ENCODE assay signal across 25 mouse cellular contexts in the genomic region with DNA sequence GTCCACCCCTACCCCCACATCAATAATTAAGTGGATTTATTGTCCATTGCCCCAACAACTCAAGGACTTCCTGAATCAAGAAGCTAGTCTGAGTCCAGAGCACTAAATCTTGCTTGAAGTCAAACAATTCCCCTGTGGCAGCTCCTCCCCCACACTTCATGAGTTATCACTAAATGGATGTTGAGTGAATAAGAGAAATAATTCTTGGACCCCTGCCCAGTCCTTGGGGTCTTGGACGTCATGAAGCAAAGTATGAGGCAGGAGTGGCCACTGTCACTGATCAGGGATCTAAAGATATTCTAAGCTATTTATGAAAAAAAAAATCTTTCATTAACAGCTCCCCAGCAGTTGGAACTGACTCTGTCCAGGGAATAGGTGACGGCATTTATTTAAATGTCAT. TPM values are rescaled to one million over a fixed set of nuclear protein-coding genes. Genes with fewer than 3 reads are reported as not detected.
DNase-seq lines count a peak whose midpoint lies in the region; ATAC-seq and TF ChIP-seq lines count a peak whose summit lies in the region.
"Had no signal": no experiment of that assay in that cellular context is flagged by ENCODE, and none has a peak within 500 bp of the region (broad histone marks: within the 10 kb centered on the region; RNA-seq: fewer than 3 reads in every experiment).

No protein-coding gene starts in this region.

- peak; percentile 75 for DNase-seq in heart, adult 11 months
- no peak for DNase-seq in heart, postnatal 14 days
- DNase-seq in kidney, postnatal 0 days (ENCODE audit: low spot score) = peak; percentile 49
- DNase-seq in kidney, postnatal 14 days = no peak
- DNase-seq in 3T3-L1 (ENCODE audit: low read depth, low spot score) (peak; percentile 12), NIH3T3 (ENCODE audit: low read depth) (peak; percentile 49)
- no peak for DNase-seq in thymus, postnatal 25 days
- DNase-seq: B cell, adult 2 months; cerebellum, adult 11 months; cerebellum, adult 8-10 months; cerebellum, postnatal 14 days; embryo, embryonic 11 days; gastrocnemius, adult 2 months; gastrocnemius, postnatal 25 days; heart, postnatal 4 days had no signal

- no peak overlapping the region for H3K4me3 ChIP-seq in kidney, postnatal 0 days (replicated peaks; ENCODE audit: low read depth, low read length)
- H3K4me3 ChIP-seq: embryonic facial prominence, embryonic 15.5 days; erythroblast, embryonic 14.5 days; forebrain, embryonic 10.5 days; gastrocnemius, adult 2 months; heart, embryonic 13.5 days; hindbrain, embryonic 12.5 days had no signal

- no peak for TF ChIP-seq CTCF in kidney, postnatal 0 days (IDR thresholded peaks at IDR 0.05; ENCODE audit: low read depth)

- 44% methylated on average over 2 of the region's 2 CpGs for WGBS in kidney, postnatal 0 days

- H3K36me3 ChIP-seq in kidney, postnatal 0 days (ENCODE audit: insufficient read depth, low read length) = peaks cover 49% of the 10 kb centered on the region

- no peak overlapping the region for H3K9ac ChIP-seq in kidney, postnatal 0 days (ENCODE audit: low read depth, low read length)
- H3K9ac ChIP-seq: embryonic facial prominence, embryonic 15.5 days; heart, embryonic 13.5 days; hindbrain, embryonic 12.5 days had no signal

- ATAC-seq in kidney, postnatal 0 days (replicated peaks; ENCODE audit: low FRiP score, low read depth) = no peak
- ATAC-seq: CD4-positive, CD25-positive, alpha-beta regulatory T cell, adult 4 months; forebrain, embryonic 14.5 days; hindbrain, embryonic 16.5 days; inflammation-experienced regulatory T-cells, adult 6 months had no signal

- no peaks in the 10 kb centered on the region for H3K9me3 ChIP-seq in kidney, postnatal 0 days (replicated peaks; ENCODE audit: low read length)
- H3K9me3 ChIP-seq: embryonic facial prominence, embryonic 15.5 days; forebrain, embryonic 10.5 days; G1E; heart, embryonic 13.5 days; hindbrain, embryonic 12.5 days had no signal

- no peak overlapping the region for H3K27ac ChIP-seq in kidney, postnatal 0 days
- H3K27ac ChIP-seq: embryonic facial prominence, embryonic 15.5 days; forebrain, embryonic 10.5 days; gastrocnemius, adult 2 months; heart, embryonic 13.5 days; hindbrain, embryonic 12.5 days had no signal

- H3K4me1 ChIP-seq in kidney, postnatal 0 days (replicated peaks; ENCODE audit: insufficient read depth, low read length) = peaks cover 13% of the 10 kb centered on the region

- H3K27me3 ChIP-seq in kidney, postnatal 0 days (ENCODE audit: insufficient read depth, low read length) = no peaks in the 10 kb centered on the region
- H3K27me3 ChIP-seq: embryonic facial prominence, embryonic 15.5 days; heart, embryonic 13.5 days; hindbrain, embryonic 12.5 days had no signal

- H3K4me2 ChIP-seq in kidney, postnatal 0 days (ENCODE audit: low read length) = no peak overlapping the region
- H3K4me2 ChIP-seq: embryonic facial prominence, embryonic 15.5 days; heart, embryonic 13.5 days; hindbrain, embryonic 12.5 days had no signal

- intact Hi-C loops in heart, postnatal 14 days (cut with DNase I) = no loop called here

RNA-seq across cellular contexts. Expression of gene Rcn1, which starts 6.6 kb away (rescaled TPM):
- total RNA-seq in heart, postnatal 14 days (2021) = 10 to 100 TPM; 30.7 to 31.0 TPM
- polyA plus RNA-seq in kidney, postnatal 0 days (2015; fragmentation: Nextera tagmentation; extraction: Ambion mirVana) = 157 and 169 TPM in 2 replicates

Comparison
In these comparisons a context has a peak if more than half of its experiments do, and no peak if none do; other contexts are left out.
1. DNase-seq: peak in heart, adult 11 months (single experiment), kidney, postnatal 0 days (single experiment), 3T3-L1 (single experiment) and NIH3T3 (single experiment); none in heart, postnatal 14 days (0 of 2), kidney, postnatal 14 days (single experiment) and thymus, postnatal 25 days (single experiment).